Mouse (Mus musculus) 3134 (cell line): Measurements from ENCODE around the gene Polr2e.

Experiments
- DNase-seq: peaks from one replicate; pipeline ENCODE4 v3.0.0-alpha.2; 2011; ENCODE audit warnings: low spot score; ENCODE audit not compliant: insufficient read length; ENCODE audit errors: extremely low read depth

The Polr2e gene

DNA sequence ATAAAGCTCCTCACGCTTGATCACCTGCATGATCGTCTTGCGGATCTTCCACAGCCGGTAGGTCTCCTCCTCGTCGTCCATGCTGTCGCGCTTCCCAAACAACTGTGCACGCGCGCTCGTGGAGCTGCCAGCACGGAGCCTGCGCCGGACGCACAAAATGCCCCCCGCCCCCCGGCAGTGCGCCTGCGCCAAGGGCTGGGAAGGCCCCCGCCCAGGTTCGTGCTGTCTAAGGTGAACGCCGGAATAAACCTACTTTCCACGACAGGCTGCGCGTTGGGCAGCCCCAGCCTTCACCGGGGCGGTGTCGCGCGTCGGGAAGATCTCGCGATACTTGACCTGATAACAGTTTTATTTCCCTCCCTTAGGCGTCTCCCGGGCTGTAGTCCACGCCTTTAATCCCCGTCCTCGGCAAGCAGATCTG lies at the start of gene Polr2e:
Gene Polr2e (minus strand): TSS at position 237 of the 421 bp plus-strand sequence.
- peak; percentile 97 for DNase-seq

DNA sequence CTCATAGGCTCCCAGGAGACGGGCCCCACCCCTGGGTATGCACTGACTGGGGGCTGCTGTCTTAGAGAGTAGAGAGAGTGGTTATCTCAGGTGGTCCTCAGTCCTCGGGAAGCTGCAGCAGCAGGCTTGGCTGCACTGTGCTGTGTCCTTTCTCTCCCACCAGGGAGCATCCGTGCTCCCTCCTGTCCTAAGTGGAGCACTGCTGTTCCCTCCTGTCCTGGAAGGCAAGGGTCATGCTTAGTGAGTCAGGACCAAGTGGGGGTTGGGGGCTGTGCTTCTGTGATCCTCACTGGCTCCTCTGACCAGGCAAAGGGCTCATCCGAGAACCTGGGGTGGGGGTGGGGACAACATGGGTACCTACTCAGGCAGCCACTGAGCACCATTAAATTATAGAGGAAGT lies 49.6 kb upstream of the Polr2e start:
- DNase-seq = no peak

DNA sequence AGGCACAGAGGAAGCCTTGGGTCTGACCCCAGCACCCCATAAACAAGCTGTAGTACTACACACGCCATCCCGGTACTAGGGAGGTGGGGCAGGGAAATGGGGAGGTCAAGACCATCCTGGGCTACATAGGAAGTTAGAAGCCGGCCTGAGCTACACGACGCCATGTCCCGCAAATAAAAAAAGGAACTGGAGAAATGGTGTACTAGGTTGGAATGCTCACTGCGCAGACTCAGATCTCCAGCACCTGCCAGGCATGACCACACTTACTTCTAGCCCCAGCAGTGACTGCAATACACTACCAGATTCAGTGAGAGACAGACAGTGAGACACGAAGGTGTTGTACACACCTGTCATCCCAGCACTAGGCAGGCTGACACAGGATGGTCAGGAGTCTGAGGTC lies 47.9 kb upstream of the Polr2e start:
- no peak for DNase-seq

DNA sequence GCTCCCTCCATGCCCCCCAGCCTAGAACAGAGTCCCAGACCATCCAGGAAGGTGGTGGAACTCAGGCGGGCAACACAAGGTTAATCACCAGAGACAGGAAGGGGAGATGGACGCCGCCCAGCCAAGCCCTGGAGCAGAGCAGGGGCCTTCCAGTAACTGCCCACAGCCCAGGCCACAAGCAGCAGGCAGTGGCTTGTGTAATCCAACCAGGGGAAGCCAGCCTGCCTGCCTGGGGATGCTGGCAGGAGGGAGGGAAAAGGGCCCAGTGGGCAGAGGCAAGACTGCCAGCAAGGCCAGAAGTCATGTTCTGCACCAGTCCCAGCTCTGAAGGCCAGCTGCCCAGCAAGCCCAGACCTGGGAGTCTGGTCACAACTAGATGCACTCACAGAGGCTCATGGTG lies 47.3 kb upstream of the Polr2e start:
- peak; percentile 65 for DNase-seq

DNA sequence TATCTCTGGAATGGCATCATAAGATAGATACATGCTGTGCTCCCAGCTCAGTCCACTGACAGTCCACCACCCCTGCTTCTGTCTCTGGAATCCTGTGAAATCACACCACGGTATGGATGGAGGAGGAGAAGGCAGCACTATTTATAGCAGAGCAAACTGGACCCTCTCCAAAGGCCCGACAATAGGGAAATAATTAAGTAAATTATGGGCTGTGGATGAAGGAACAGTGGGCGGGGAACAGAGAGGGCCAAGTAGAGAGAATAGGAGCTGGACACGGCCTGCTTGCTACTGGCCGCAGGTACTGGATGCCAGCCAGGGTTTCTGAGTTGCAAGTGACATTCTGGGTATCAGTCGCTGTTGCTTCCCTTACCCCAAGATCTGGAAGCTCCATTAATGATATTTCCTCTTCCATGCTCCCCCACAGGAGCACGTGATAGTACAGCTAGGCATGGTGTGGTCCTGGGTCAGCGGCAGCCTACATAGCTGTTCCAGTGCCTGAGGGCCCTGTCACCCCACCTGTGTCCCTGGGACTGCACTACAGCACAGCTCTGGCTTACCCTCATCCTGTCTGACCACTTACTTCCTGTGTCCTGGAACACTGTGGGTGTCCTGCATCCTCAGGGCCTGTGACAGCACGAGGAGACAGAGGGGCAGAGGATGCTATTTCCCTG lies 45.4 kb upstream of the Polr2e start:
- no peak for DNase-seq

DNA sequence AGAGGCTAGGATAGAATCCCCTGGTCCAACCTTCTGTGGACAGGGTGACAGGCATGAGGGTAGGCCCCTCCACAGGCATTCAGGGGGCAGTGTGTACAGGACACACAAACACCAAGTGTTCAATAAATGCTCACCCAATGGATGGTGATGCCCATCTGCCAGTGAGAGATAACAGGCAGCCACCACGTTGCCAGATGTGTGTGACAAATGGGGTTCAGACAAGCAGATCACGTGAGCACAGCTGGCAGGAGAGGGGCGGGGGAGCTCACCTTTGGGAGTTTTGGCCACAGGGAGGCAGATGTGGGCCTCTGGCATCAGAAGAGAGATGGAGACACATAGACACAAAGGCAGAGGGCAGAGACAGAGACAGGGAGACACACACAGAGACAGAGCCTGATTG lies 41.5 kb upstream of the Polr2e start:
- DNase-seq = no peak

DNA sequence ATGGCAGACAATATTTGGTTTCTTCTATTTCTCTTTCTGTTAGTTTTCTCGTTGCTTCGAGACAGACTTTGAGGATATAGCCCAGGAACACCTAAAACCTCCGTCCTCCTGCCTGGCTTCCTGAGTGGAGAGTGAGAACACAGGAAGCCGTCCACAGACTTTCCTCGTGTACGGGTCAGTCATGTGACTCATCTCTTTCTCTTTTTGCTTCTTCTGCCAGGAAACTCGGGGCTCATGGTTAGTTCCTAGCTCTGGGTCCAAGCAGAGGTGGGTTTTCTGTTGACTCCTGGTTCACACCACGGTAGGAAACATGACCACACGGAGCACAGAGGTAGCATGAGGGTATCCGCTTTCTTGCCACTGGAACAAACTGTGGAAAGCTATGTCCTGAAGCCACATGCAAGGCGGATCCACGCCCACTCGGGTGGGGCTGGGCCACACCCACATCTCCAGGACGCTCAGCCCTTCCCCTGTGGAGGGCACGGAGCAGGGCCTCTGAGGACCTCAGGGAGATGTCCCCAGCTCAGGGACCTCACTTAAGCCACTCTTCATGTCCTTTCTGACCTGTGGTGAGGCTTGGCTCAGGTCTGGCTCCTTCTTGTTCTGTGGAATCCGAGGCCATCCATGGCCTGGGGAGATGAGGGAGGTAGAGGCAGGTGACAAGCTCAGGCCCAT lies 40.9 kb upstream of the Polr2e start:
- DNase-seq = no peak

DNA sequence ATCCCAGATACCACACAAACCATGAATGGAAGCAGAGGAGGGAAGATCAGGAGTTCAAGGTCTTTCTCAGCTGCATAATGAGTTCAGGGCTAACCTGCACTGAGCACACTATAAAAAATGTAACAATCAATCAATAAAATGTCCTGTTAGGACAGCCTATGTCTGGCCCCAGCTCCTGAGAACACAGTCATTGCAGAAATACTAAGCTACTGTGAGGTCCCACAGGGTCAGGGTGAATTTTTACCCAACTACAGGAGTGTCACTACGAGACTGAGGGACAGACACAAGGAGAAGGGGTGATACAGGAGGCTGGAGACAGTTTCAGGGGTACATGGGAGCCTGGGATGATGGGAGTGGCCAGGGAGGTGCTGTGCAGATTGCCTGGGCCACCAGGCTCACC lies 38.8 kb upstream of the Polr2e start:
- no peak for DNase-seq

DNA sequence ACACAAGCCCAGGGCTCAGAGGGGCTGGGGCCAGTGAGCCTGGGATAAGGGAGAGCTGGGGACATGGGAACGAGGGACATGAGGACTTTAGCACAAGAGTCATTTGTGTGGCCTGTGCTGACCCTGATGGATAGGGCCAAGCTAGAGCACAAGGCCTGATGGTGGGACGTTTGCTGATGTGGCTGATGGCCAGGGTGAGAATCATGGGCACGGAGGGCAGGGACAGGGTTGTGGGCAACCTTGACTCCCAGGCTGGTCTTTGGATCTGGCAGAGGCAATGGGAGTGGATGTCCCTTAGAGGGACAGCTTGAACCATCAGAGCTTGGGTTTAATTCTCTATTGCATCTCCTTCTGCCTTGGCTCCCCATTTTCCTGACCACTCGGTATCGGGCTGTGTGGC lies 37.7 kb upstream of the Polr2e start:
- DNase-seq = no peak

DNA sequence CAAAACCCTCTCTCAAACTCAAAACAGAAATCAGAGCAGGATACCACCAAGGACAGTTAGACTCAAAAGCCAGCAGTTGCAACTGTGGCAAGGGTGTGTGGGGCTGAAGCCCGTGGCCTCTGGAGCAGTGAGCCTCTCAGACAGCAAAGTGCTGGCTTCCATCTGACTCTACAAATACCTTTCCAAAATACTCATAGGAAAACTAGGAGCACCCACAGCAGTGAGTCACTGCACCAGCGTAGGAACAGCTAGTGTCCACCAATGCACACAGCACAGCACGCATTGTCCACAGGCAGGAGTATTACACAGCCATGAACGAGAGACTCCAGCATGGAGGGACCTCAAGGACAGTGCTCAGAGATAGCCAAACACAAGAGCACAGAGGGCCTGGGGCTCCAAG lies 36.8 kb upstream of the Polr2e start:
- DNase-seq = no peak

DNA sequence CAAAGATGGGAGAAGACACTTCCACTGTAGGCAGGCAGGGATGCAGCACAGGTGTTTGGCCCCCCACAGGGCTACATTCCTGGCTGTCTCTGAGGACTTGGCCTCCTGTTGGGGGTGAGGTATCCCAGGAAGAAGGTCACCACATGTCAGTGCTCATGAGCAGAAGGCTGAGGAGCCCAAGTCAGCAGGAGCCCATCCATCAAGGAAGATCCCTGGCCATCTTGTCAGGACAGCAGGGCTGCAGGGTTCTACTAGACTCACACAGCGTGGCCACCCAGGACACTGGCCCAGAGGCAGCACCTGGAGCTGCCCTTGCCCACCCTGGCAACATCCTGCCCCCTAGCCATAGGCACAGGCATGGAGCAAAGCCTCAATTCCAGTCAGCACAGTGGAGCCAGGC lies 36.3 kb upstream of the Polr2e start:
- DNase-seq = no peak

DNA sequence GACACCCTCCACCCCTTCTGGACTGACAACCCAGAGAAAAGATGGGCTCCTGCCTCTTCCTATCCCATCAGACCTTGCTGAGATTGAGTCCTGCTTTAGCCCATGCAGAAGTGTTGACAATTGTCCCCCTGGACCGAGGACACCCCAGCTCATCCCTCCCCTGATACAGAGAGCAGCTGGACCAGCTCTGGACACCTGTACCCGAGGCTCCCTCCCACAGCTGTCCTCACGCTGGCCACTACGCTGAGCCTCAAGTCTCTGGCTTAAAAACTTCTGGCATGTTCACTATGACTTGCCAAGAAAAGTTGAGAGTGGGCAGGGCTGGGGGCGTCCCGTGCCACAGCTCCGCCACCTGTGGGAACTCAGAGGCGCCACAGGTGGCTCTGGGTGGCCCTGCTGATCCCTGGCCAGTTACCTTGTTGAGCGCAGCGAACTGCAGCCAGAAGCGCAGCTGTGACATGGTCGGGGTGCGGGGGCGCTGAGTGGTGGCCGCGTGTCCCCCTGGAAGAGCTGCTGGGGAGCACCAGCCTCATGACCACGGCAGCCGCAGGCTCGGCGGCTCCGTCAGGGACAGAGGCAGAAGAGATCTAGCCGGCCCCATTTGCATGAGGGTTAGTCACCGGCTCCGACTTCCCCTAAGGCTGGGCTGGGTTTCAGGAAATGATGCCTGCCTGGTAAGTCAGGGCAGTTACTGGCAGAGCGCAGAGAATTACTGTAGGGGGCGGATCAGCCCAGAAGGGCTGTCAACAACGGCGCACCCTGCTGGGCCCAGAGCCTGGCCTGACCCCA lies 35.4 kb upstream of the Polr2e start:
- DNase-seq = peak; percentile 87

DNA sequence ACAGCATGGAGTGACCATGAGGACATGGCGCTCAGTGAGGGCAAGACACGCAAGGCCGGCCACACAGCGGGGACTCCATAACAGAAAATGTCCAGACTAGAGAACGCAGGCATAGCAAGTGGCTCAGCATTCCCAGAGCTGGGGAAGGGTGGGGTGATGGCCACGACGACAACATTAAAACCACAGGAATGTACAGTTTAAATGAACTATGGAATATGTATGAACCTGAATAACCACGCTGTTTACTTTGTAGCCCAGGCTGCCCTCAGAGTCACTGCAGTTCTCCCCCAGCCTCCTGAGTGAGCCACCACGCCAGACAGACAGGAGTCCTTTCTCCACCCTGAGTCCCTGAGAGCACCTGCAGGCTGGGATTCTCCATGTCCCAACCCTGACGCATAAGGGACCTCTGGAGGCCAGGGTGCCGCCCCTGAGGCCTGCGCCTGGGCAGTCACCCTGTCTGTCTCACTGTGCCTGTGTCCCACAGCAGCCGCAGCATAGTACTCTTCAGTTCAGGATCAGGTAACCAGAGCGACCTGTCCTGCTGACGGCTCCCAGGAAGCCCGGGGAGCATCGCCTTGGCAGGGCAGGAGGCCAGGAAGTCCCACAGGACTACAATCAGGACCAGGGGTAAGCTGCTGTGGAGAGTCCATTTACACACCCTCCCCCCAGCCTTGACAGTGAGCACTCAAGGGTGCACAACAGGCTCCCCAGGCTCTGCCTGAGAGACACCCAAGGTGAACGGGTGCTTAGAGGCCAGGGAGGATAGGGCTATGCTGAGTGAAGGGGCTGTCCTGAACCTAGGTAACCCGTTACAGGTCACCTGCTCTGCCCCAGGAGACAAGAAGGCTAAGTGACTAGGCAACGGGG lies 33.3 kb upstream of the Polr2e start:
- peak; percentile 78 for DNase-seq

DNA sequence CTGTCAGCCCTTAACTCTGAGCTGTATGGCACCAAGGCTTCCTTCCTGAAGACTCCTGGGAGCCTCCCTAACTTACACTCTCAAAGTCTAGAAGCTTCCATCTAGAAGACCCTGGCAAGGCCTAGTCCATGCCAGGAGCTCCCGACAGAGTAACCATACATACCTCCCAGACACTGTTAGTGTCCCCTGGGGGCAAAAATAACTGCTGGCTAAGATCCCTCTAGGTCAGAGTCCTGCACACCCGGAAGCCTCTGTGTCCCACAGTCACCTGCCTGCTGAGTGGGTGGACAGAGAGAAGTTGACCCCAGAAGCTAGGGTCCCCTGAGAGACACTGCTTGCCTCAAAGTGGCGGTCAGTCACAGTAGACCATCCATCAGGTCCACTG lies 31.9 kb upstream of the Polr2e start:
- no peak for DNase-seq

DNA sequence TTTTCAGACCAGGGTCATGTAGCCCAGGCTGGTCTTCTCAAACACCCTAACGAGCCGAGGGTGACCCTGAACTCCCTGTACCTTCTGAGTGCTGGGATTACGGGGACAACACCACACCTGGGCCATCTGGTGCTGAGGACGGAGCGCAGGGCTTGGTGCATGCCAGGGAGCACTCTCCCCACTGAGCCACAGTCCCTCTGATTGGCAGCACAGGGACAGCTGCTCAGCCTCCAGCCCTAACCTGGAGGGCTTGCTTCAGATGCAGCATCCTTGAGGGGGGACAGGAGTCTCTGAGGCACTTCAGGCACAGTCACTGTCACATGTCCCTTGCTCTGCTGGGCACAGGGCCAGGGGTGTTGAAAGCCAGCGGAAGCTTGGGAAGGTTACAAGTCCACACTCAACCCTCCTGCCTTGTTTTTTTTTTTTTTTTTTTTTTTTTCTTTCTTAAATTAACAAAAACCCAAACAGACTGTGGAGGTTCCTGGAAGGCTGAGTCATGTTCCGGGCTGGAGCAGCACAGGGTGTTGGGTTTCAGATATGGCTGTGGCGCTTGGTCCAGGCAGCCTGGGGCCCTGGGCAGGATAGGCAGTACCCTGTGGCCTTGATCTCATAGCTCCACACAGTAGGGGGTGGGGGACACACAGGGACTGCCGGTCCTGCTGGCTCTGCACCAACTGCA lies 31.4 kb upstream of the Polr2e start:
- DNase-seq = peak; percentile 90

DNA sequence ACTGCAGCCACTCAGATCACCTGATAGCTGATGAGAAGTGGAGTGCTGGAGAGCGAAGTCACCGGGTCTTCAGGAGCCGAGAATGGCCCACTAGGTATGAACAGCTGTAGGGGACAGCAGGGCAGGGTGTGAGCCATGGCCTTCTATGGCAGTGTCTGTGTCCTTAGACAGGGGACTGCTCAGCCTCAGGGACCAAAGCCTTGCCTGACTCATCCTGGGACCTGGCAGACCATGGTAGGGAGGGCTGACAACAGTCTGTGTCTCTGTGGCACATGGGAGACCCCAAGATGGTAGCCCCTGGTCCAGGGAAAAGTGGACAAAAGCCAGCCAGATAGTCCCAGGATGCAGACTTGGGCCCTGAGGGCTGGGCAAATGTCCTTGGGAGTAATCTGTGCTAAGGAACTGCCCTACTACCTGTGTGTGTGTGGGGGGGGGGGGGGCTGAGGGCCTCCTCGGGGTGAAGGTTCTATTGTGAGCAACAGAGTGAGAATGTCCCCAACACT lies 30.4 kb upstream of the Polr2e start:
- DNase-seq = no peak

DNA sequence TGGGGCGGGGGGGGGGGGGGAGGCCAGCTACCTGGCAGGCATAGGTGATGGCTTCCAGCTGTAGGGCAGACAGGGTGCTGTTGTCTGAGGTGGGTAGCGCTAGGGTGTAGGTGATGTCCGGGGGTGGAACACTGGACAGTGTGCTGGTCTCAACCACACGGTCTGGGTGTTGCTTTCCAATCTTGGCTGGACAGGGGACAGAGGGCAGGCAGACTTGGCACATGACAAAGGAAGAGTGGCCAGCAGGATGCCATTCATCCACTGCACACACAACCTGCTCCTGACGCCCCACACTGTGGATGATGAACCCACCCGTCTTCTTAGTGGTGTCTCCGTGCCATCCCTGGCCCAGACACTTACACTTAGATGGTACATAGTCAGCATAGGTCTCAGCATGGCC lies 29.7 kb upstream of the Polr2e start:
- DNase-seq = no peak

DNA sequence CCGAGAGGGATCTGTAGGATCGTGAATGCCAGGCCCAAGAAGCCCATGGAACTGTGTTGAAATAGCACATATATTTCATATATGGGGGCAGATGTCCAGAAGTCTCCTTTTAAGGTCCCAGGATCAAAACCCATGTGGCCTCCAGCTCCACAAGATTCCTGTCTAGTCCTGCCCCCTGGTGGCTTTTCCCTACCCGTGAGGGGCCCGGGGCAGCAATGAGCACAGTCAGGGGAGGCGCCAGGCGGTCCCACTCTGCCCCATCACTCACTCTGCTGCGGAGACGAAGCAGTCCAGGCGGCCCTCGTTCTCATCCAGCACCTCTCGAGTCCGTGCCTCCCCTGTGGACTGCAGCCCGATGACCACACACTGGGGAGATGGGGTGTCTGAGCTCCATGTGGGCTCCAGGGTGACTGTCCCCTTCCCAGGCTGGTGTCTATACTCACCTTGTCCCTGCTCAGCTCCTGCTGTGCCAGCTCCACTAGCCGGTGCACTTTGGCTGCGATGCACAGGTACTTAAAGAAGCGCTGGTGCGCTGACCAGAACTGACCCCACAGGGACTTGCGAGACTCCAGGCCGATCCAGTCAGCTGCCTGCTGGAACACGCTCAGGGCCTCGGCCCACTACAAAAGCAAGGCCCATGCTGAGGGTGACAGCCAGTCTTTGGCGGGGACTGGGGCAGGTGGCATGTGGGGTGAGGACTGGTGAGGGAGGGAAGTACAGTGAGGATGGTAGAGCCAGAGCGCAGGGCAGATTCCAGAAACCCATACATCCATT lies 24.5 kb upstream of the Polr2e start:
- no peak for DNase-seq

DNA sequence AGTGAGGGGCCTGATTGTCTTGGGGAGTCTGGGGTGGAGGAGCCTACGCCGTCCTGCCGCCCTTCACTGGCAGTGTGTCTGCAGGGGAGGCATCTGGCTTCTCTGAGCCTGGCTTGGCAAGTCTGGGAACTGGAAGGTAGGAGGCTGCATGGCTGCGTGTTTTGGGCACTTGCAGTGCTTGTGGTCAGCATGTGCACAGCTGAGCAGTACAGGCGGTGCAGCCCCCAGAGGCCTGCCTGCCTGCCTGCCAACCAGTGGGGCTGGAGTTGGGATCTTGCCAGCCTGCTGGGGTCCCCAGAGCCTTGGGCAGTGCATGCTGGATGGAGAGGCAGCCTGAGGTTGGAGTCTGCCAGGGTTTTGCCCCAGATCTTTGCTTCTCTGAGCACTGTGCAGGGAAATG lies 23.5 kb upstream of the Polr2e start:
- no peak for DNase-seq
